Mouse (Mus musculus) C2C12 (cell line): ENCODE measurements around the gene Gucd1. TPM values are rescaled to one million over a fixed set of nuclear protein-coding genes. Genes with fewer than 3 reads are reported as not detected.

Experiments used
- H3K27me3 ChIP-seq: one replicate; pipeline ENCODE4 v1.6.1; 2011; ENCODE audit not compliant: control insufficient read depth, insufficient read depth, insufficient read length
- H3K36me3 ChIP-seq: one replicate; pipeline ENCODE4 v1.6.1; 2011; ENCODE audit not compliant: control insufficient read depth, insufficient read depth
- H3K4me3 ChIP-seq: one replicate; pipeline ENCODE4 v1.5.1; 2011; ENCODE audit warnings: mild to moderate bottlenecking, control low read depth; ENCODE audit not compliant: poor library complexity, insufficient read depth, severe bottlenecking
- H3K79me2 ChIP-seq: one replicate; pipeline ENCODE4 v1.6.1; 2011; ENCODE audit not compliant: control insufficient read depth, insufficient read depth
- H3K79me3 ChIP-seq: one replicate; pipeline ENCODE4 v1.6.1; 2011; ENCODE audit warnings: low read depth, control low read depth
- H3ac ChIP-seq: one replicate; pipeline ENCODE3; 2011; ENCODE audit warnings: low read depth; ENCODE audit not compliant: control insufficient read depth, insufficient read length
- CEBPB ChIP-seq: IDR thresholded peaks from one replicate; pipeline ENCODE4 v1.6.1; 2011; ENCODE audit warnings: low read depth, mild to moderate bottlenecking, control low read depth, moderate library complexity
- CTCF ChIP-seq: IDR thresholded peaks from one replicate; pipeline ENCODE4 v1.5.1; 2011; ENCODE audit not compliant: control insufficient read depth, insufficient read depth, insufficient read length
- FOSL1 ChIP-seq: IDR thresholded peaks from one replicate; pipeline ENCODE4 v1.8.0; 2011; ENCODE audit warnings: mild to moderate bottlenecking, low read length; ENCODE audit not compliant: poor library complexity, insufficient read depth, severe bottlenecking
- MAX ChIP-seq: IDR thresholded peaks from one replicate; pipeline ENCODE4 v1.6.1; 2011; ENCODE audit warnings: mild to moderate bottlenecking, control low read depth
- MYOD1 ChIP-seq: IDR thresholded peaks from one replicate; pipeline ENCODE4 v1.6.1; 2011; ENCODE audit warnings: low read depth; ENCODE audit not compliant: control insufficient read depth, insufficient read length
- MYOG ChIP-seq: IDR thresholded peaks from one replicate; pipeline ENCODE4 v1.6.1; 2011; ENCODE audit not compliant: control insufficient read depth, insufficient read length; ENCODE audit errors: extremely low read depth
- USF1 ChIP-seq: IDR thresholded peaks from one replicate; pipeline ENCODE4 v1.6.1; 2011; ENCODE audit warnings: low read depth, mild to moderate bottlenecking, control low read depth, moderate library complexity
- polyA plus RNA-seq: library from polyadenylated mRNA; unstranded; fragments of >200 nt; fragmentation: generic; extraction: Trizol; gene quantifications from one replicate; pipeline ENCODE4 v1.2.1, GENCODE M21; 2012; ENCODE audit warnings: missing spikeins

The Gucd1 gene
- polyA plus RNA-seq, 1 experiment, result 15.7 TPM

- peaks cover 81% of the 10 kb centered on the region for H3K79me2 ChIP-seq
- peaks cover 52% of the 10 kb centered on the region for H3K79me3 ChIP-seq
- TF ChIP-seq MYOG (no peak), CTCF (no peak), MYOD1 (no peak), USF1 (no peak), MAX (no peak), FOSL1 (no peak), CEBPB (no peak)
- H3ac ChIP-seq, result peak within 1 kb of the TSS; percentile 89
- H3K36me3 ChIP-seq, result peaks cover 36% of the 10 kb centered on the region
- H3K4me3 ChIP-seq, result peak within 1 kb of the TSS; percentile 97
- no peaks in the 10 kb centered on the region for H3K27me3 ChIP-seq
These were observed 557 bp downstream of the Gucd1 start, which contains the start of gene Snrpd3 for GRCm38 (mm10) chr10:75517073-75517757. TSS of gene Snrpd3 (plus strand) at chr10:75517551.

DNA sequence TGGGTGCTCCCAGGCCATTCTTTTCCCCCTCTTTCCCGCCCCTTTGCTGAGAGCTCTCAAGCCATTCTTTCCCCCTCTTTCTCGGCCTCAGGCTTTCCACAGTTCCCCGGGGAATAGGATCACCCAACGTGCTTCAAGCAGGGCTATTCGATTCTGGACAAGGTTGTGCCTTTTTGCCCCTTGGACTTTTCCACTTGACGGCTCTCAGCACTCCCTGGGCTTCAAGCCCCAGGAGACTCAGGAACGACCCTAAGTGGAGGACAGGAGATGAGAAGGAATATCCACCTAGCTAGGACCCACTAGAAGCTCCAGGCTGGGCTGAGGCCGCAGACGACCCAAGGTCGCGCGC lies 1.1 kb downstream of the Gucd1 start:
- H3K79me3 ChIP-seq, result peaks cover 47% of the 10 kb centered on the region
- peak overlapping the region; percentile 97 for H3K4me3 ChIP-seq
- peak overlapping the region; percentile 80 for H3ac ChIP-seq
- TF ChIP-seq CEBPB, result no peak
- H3K36me3 ChIP-seq, result peaks cover 31% of the 10 kb centered on the region
- peaks cover 76% of the 10 kb centered on the region for H3K79me2 ChIP-seq
- H3K27me3 ChIP-seq, result no peaks in the 10 kb centered on the region

DNA sequence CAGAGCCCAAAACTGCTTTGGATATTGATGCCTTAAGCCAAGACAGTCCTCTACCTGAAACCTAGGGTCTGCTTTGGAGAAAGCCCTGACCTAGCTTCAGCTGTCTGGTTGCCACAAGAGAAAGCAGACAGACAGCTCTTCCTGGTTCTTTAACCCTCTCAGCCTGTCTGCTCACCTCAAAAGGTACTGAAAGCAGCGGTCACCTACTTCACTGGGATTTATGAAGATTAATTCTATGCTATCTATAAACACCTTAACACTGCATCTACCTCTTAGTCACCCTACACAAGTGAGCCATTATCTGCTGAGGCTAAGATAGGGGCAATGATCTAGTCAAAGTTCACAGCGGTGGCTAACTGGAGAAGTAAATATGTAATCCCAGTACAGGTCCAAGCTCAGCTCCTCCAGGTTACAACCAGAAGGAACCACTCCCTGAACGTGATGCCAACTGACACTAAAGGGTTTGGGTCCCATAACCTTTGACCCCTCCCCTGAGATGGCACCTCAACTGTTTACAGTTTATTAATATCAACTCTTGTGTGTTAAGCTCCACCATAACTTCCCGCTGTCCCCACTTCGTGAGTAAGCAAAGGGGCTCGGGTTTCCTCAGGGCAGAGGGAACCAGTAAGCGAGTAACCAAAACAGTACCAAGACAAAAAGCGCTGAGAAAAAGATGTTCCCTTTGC lies 1.6 kb downstream of the Gucd1 start:
- Histone ChIP-seq H3K79me2 (peaks cover 71% of the 10 kb centered on the region), H3K4me3 (peak overlapping the region; percentile 97), H3K27me3 (no peaks in the 10 kb centered on the region), H3ac (peak overlapping the region; percentile 35), H3K36me3 (peaks cover 31% of the 10 kb centered on the region), H3K79me3 (peaks cover 43% of the 10 kb centered on the region)
- TF ChIP-seq CEBPB (no peak), CTCF (no peak), FOSL1 (no peak), USF1 (no peak), MYOD1 (no peak), MYOG (no peak), MAX (no peak)

- Histone ChIP-seq H3K79me3 (peaks cover 36% of the 10 kb centered on the region), H3ac (no peak overlapping the region), H3K27me3 (no peaks in the 10 kb centered on the region), H3K4me3 (no peak overlapping the region), H3K36me3 (peaks cover 31% of the 10 kb centered on the region), H3K79me2 (peaks cover 63% of the 10 kb centered on the region)
- TF ChIP-seq CEBPB (no peak), MYOG (no peak), MYOD1 (no peak), FOSL1 (no peak), USF1 (no peak), MAX (no peak), CTCF (no peak)
These were observed 2.3 kb downstream of the Gucd1 start for GRCm38 (mm10) chr10:75515216-75516037.

GRCm38 (mm10) chr10:75514361-75514760 lies 3.4 kb downstream of the Gucd1 start:
- H3K79me2 ChIP-seq, result peaks cover 52% of the 10 kb centered on the region
- no peaks in the 10 kb centered on the region for H3K27me3 ChIP-seq
- peaks cover 31% of the 10 kb centered on the region for H3K36me3 ChIP-seq
- H3K4me3 ChIP-seq, result no peak overlapping the region
- no peak overlapping the region for H3ac ChIP-seq
- no peak for TF ChIP-seq MYOD1
- TF ChIP-seq MAX, result no peak
- TF ChIP-seq CEBPB, result no peak
- TF ChIP-seq CTCF, result no peak
- no peak for TF ChIP-seq MYOG
- TF ChIP-seq FOSL1, result no peak
- no peak for TF ChIP-seq USF1
- H3K79me3 ChIP-seq, result peaks cover 25% of the 10 kb centered on the region
